Mouse (Mus musculus): ENCODE results near the gene Vwc2.
A peak's percentile ranks its signal among the peaks of the same experiment; 100 is the strongest.

Gene Vwc2

DNA sequence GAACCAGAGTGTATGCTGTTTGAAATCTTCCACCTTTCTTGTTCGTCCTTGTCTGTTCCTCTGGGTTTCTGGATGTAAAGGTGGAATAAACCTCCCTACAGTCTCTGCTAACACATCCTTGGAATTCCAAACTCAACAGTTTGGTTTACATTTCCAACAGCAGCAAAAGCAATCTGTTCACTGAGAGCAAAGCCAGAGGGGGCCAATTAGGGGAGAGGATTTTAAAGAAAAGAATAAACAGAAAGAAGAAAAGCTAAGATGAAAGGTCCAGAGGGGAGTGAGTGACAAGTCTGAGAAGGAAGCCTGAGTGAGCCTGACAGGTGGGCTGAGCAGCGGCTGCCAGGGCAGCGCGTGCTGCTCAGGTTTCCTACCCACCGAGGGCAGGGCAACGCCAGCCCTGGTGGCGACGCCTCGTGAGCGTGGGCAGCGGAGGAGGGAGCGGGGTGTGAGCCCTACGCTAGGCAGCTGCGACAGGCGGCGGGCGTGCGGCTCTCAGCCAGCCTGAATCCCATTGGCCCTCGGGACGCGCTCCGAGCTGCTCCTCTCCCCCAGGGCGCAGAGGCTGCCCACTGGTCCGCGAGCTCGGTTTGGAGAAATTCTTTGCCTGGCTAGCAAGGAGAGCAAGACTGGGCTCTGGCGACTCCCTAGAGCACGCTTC, at the start of gene Vwc2:
Vwc2 (plus strand) TSS at position 648 of the 658 bp plus-strand sequence.
- DNase-seq: peak in 1 of 2 experiments; percentile 29

GRCm38 (mm10) chr11:11088162-11088756, 25.8 kb upstream of the Vwc2 start:
- DNase-seq: no peak

GRCm38 (mm10) chr11:11097606-11098005, 16.4 kb upstream of the Vwc2 start:
- no peak for DNase-seq

DNA sequence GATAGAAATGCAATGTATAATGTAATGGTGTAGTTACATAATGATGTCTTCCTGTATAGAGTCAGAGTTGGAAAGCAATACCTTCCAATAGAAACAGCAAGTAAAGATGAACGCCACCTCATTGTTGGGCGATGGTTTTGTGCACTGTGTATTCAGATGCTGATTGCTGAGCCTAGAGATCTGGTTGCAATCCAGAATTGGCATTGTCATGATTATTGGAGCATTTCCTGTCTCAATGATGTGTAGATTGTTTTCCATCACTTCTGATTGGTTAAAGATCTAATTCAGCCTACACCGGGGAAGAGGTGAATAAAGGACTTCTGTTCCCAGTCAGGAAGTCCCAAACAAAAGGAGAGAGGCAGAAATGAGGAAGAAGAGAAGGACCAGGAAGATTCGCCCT, 15.7 kb upstream of the Vwc2 start:
- no peak for DNase-seq

DNA sequence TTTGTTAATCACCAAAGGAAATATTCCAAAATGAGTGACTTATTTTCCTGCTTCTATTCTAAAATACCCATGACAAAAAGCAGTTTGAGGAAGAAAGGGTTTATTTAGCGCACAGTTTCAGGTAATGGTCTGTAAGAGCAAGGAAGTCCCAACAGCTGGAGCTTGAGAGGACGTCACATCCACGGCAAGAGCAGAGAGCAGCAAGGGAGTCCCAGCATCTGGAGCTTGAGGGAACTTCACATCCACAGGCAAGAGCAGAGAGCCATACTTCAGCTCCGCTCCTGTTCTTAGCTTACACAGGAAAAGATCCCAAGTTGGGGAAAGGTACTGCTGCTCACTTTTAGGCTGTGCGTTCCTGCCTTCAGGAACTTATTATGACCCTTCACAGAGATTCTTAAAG, 15.0 kb upstream of the Vwc2 start:
- no peak for DNase-seq

GRCm38 (mm10) chr11:11102182-11102581, 11.8 kb upstream of the Vwc2 start:
- DNase-seq: no peak

DNA sequence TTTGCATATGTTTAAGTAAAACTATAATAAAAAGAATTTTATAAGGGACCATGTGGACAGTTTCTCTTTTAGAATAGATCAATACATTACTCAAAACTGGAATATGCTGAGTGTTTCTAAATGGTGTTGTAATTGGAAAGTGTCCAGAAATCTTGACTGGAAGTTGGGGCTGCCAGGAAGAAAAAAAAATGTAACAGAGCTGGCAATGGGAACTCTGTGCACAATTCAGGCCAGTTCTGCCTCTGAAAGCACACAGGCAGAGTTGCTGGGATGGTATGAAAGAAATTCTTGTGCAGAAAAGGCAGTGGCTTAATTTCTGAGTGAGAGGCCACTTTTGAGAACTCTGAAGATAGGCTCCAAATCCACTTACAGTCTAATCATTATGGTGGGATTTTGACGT, 11.4 kb upstream of the Vwc2 start:
- no peak for DNase-seq

DNA sequence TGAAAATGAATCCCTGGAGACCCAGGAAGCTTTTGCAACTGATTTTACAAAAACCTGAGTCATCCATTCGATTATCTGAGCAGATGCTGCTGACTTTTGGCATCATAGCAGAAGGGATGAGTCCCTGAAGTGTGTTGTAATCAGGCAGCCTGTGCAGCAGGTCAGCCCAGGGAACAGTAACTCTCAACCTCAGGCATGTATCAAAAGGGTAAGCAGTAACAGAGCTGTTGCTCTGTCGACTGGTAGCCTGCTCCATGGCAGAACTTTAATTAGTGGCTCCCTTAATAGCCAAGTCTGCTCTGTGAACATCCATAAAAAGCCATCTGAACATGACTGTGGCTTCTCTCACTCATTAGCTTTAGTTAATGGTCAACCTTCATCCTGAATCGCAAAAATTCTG, 5.1 kb upstream of the Vwc2 start:
- no peak for DNase-seq

GRCm38 (mm10) chr11:11114234-11115030, 409 bp downstream of the Vwc2 start:
- peak; percentile 30 to 35 for DNase-seq

DNA sequence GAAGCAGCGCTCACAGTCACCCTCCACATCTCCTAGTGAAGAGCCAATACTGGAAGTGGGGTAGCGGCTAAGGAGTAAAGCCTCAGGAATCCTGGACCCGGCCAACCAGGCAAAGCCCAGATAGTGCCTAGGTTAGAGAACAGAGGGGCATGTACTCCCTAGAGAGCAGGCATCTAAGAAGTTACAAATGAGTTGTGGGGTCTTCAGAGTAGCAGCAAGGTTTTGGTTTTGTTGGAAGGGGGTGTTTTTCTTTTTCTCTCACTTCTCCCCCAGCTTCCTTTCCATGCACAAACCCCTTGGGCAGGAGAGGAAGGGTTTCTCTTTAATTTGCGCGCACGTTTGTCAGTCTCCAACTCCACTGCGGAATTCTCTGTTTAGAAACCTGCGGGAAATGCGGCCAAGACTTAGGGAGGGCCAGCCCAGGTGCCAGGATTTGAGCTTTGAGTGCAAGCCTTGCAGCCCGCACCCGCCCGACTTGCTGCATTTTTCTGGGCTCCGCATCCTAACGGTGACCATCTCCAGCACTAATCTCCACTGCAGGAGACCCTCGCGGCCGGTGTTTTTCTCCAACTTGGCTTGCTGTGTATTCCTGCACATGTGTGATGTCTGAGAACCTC, 1.1 kb downstream of the Vwc2 start:
- peak in 1 of 2 experiments; percentile 32 for DNase-seq

DNA sequence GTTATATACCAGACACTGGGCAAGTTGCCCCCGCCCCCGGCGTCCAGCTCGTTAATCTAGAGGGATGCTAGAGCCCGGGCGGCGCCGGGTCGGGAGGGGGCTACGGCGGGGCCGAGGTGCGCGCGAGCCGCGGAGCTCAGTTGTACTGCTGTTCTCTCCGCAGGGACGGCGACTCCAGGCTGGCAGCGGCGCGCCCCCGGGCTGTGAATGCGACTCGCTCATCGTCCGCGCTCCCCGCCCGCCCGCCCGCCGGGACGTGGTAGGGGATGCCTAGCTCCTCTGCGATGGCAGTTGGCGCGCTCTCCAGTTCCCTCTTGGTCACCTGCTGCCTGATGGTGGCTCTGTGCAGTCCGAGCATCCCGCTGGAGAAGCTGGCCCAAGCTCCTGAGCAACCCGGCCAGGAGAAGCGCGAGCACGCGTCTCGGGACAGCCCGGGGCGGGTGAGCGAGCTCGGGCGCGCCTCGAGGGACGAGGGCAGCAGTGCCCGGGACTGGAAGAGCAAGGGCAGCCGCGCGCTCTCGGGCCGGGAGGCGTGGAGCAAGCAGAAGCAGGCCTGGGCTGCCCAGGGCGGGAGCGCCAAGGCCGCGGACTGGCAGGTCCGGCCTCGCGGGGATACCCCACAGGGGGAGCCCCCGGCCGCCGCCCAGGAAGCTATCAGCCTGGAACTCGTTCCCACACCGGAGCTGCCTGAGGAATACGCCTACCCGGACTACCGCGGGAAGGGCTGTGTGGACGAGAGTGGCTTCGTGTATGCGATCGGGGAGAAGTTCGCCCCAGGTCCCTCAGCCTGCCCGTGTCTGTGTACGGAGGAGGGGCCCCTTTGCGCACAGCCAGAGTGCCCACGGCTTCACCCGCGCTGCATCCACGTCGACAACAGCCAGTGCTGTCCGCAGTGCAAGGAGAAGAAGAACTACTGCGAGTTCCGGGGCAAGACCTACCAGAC, 1.9 kb downstream of the Vwc2 start:
- peak; percentile 28 to 43 for DNase-seq

DNA sequence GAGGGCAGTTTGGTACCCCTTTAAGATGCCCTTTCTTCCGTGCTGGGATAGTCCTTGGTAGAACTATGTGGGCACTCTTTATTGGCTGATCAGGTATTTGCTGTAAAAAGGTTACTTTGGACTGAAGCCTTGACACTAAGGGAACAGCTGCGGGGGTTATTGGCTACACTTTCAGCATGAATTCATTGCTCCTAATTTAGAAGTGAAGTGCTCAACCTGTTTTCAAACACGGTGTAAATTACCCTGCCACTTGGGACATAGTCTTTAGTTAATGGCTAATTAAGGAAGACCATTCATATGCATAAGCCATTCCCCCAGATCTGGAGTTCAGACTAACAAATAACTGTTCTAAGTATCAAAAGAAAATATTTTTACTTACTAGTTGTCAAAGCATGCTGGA, 2.7 kb downstream of the Vwc2 start:
- DNase-seq: no peak

DNA sequence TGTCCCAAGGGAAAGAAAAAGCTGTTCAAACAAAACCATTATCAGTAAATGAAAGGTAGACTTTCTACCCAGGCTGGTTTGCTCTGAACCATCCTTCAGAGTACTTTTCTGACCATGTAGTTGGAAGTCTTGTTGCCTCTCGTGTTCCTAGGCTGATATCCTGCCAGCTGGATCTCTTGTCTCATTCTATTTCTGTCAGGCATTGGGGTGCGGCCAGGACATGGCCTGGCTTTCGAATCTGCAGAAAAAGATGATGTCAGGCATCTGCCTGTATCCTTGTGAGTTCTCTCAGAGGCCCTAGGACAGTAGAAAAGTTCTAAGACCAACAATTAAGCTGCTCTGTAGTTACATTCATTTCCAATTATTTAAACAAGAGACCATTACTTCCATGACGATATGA, 8.8 kb downstream of the Vwc2 start:
- DNase-seq: peak; percentile 76 to 77

DNA sequence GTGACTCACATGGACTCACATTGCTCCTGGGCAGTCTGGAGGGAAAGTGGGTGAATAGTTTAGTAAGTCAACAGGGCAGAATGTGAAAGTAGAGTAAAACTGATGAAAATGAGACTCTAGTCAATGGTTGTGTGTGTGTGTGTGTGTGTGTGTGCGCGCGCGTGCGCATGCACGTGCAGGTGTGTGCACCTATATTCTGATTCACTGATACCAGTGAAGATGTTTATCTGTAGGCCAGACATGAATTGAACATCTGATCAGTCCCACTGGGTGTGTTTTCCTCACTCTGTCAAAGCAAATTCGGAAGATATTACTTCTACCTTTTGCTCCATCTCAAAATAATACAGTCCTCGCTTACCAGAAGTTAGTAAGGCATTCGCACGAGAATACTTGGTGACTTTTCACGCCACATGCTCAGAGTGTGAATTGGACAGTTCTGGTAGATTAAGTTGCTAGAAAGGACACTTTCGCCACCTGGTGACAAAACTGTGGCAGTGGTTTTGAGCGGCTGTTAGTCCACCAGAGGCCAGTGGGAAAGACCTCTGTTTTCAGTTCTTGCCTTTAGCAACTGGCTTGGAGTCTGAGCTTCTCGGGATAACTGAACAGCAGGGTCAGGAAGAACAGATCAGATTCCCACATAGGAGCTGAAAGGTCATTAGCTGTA, 17.5 kb downstream of the Vwc2 start:
- peak; percentile 71 to 76 for DNase-seq

DNA sequence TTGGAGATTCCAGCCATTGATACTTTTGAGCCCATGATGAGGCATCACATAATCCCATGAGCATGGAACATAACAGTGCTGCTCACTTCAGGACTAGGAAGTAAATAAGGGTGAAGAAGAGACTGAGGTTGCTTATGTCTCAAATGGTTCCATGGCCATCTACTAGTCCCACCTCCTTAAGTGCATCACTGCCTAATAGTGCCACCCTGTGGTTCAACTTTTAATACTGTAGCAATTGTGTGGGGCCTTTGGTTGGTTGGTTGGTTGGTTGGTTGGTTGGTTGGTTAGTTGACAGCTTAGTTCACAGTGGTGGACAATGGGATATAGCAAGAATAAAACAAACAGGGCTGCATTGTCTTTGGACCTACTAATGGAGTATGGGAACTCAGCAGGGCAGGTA, 26.6 kb downstream of the Vwc2 start:
- DNase-seq: no peak

DNA sequence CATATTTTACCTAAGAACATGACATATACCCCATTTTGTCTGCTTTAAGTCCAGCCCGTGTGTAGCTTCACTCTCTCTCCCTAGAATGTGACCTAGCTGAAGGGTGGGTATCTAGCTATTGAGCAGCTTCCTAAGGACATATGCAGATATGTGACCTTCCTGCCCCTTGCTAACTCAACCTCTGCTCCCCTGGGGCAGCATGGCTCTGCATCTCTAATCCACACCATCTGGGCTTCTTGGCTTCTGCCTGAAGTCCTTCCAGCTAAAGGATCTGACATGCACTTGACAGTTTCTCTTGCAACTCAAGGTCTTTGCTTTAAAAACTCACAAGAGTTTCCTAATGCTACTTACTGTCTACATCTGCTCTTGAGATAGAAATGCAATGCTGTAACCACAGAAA, 38.7 kb downstream of the Vwc2 start:
- DNase-seq: no peak

DNA sequence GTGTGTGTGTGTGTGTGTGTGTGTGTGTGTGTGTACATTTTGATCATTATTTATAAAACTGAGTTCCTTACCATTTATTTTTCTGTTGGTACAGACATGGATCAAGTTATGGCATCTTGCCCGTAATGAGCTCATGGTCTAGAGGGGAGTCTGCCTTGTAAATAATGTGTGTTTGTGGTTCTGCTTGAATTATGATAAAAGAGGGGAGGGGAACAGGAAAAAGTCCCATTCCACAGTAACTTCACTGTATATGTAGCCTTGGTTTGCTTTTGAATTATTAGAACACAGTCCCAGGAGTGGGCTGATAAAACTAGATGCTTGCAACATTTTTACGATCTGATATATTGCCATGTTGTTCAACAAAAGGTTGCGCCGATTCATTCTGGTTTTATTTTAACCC, 57.4 kb downstream of the Vwc2 start:
- DNase-seq: no peak

DNA sequence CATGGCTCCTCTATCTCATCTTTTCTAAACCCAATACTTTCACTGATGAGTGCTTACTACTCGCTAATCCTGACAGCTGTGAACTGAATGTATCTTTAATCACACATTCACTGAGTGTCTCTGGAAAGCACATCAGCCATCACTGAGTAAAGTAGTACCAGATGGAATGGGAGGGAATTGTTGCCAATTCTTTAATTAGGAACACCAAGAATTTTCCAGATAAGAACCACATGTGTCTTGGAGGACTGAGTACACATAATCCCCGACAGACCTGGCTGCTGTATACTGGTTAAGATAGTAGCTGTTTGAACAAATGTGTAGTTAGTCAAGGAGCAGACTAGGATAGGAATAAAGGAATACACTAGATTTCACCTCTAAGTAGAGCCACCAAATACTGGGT, 61.2 kb downstream of the Vwc2 start:
- DNase-seq: no peak

DNA sequence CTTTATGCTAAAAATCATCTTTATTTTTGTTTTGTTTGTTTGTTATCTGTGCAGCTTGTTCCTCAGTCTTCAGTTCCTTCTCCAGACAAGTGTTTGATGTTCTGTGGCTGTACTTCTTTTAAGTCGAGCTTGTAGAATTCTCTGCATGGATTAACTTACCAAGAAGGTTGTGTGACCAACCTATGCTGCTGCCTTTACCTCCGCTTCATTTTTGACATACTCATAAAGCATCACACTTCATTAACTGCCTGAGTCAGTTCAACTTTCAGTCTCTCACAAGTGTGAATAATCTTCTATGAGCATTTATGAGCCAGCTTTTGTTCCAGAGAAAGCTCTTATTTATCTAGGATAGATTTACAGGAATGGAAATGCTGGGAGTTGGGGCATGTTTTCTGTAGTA, 68.7 kb downstream of the Vwc2 start:
- DNase-seq: no peak

DNA sequence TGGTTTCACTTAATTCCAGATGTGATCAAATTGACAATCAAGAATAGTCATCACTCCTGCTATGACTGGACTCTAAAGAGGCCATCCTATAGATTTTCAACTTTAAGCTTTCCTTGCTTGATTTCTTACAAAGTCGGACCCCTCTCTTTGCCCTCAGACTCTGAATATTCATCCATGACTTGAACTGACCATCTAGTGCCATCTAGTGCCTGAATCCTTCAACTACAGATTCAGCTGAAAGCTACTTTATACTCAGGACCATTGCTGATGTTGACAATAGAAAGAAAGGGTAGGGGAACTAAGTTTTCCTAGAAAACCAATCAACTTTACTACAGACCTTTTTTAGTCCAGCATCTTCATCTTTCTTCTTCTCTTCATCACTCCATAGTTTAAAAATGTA, 109.1 kb downstream of the Vwc2 start:
- peak; percentile 30 to 34 for DNase-seq

DNA sequence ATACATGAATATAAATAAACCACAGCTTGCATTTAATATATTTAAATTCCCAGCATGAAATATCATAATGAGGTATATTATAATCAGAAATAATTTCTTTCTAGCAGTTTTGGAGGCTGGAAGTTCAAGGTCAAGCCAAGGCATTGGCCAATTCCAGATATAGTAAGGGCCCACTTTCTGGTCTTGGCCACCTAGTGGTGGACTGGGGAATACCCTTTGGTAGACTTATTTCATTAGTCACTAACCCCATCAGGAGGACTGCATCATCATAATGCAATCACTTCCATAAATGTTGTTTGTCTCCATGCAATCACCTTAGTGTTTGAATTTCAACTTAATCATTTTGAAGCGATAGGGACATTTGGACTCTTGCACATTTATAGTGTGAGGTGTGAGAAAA, 125.3 kb downstream of the Vwc2 start:
- peak in 1 of 2 experiments; percentile 9 for DNase-seq
